Mouse (Mus musculus): ENCODE data around the gene Daglb. TPM values are rescaled to one million over a fixed set of nuclear protein-coding genes. Genes with fewer than 3 reads are reported as not detected.
A peak's percentile ranks its signal among the peaks of the same experiment; 100 is the strongest.

Daglb gene
- polyA plus RNA-seq, 1 experiment from 2014 or later = 5.5 TPM

GRCm38 (mm10) chr5:143475153-143475844, 10.9 kb downstream of the Daglb start:
- WGBS = 75% methylated on average over 20 of the region's 20 CpGs
- peak; percentile 69 for ATAC-seq (ENCODE audit: low FRiP score, low TSS enrichment)
- Histone ChIP-seq H3K9ac (ENCODE audit: low read length) (no peak overlapping the region), H3K4me1 (replicated peaks; ENCODE audit: control insufficient read depth, insufficient read depth) (no peaks in the 10 kb centered on the region), H3K4me2 (replicated peaks; ENCODE audit: low read depth) (no peak overlapping the region), H3K36me3 (ENCODE audit: control insufficient read depth, insufficient read depth, low read length) (0 out of 2 replicates have a peak, but pooled peaks cover 2% of the 10 kb centered on the region), H3K27ac (replicated peaks) (no peak overlapping the region), H3K9me3 (ENCODE audit: control insufficient read depth, low read length) (no peaks in the 10 kb centered on the region), H3K4me3 (ENCODE audit: low read depth, low read length) (no peak overlapping the region), H3K27me3 (ENCODE audit: control insufficient read depth, insufficient read depth, low read length) (no peaks in the 10 kb centered on the region)
- no peak for TF ChIP-seq CTCF (IDR thresholded peaks at IDR 0.05; ENCODE audit: low read depth)
- no peak for TF ChIP-seq EP300 (optimal IDR thresholded peaks at IDR 0.05)
- DNase-seq (ENCODE audit: low spot score) = peak; percentile 18

DNA sequence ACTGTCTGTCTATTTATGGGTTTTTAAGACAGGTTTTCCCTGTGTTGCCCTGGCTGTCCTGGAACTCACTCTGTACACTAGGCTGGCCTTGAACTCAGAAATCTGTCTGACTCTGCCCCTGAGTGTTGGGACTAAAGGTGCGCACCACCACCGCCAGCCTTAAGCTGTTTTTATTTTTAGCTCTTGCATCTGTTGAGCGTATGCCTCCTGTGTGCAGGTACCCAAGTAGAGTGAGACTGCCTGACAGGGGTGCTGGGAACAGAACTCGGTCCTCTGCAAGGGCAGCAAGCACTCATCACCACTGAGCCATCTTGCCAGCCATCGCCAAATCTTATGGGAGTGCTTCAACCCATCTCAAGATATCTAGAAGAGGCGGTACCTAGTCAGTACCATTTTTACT, 11.6 kb downstream of the Daglb start:
- H3K27ac ChIP-seq (replicated peaks) = no peak overlapping the region
- H3K9me3 ChIP-seq (ENCODE audit: control insufficient read depth, low read length) = no peaks in the 10 kb centered on the region
- no peak for TF ChIP-seq EP300 (optimal IDR thresholded peaks at IDR 0.05)
- no peak for TF ChIP-seq CTCF (IDR thresholded peaks at IDR 0.05; ENCODE audit: low read depth)
- no peaks in the 10 kb centered on the region for H3K27me3 ChIP-seq (ENCODE audit: control insufficient read depth, insufficient read depth, low read length)
- no peak for ATAC-seq (ENCODE audit: low FRiP score, low TSS enrichment)
- no peak overlapping the region for H3K4me2 ChIP-seq (replicated peaks; ENCODE audit: low read depth)
- no peaks in the 10 kb centered on the region for H3K4me1 ChIP-seq (replicated peaks; ENCODE audit: control insufficient read depth, insufficient read depth)
- H3K4me3 ChIP-seq (ENCODE audit: low read depth, low read length) = no peak overlapping the region
- no peak overlapping the region for H3K9ac ChIP-seq (ENCODE audit: low read length)
- peak; percentile 8 for DNase-seq (ENCODE audit: low spot score)
- WGBS = 96% methylated on average over 6 of the region's 6 CpGs
- 0 out of 2 replicates have a peak, but pooled peaks cover 2% of the 10 kb centered on the region for H3K36me3 ChIP-seq (ENCODE audit: control insufficient read depth, insufficient read depth, low read length)

- DNase-seq (ENCODE audit: low spot score) (peak; percentile 4), ATAC-seq (ENCODE audit: low FRiP score, low TSS enrichment) (no peak)
- no peak overlapping the region for H3K4me2 ChIP-seq (replicated peaks; ENCODE audit: low read depth)
- no peaks in the 10 kb centered on the region for H3K27me3 ChIP-seq (ENCODE audit: control insufficient read depth, insufficient read depth, low read length)
- H3K36me3 ChIP-seq (ENCODE audit: control insufficient read depth, insufficient read depth, low read length) = 0 out of 2 replicates have a peak, but pooled peaks cover 2% of the 10 kb centered on the region
- TF ChIP-seq CTCF (IDR thresholded peaks at IDR 0.05; ENCODE audit: low read depth) = no peak
- no peak for TF ChIP-seq EP300 (optimal IDR thresholded peaks at IDR 0.05)
- WGBS = 81% methylated on average over 3 of the region's 3 CpGs
- H3K9ac ChIP-seq (ENCODE audit: low read length) = no peak overlapping the region
- H3K4me1 ChIP-seq (replicated peaks; ENCODE audit: control insufficient read depth, insufficient read depth) = no peaks in the 10 kb centered on the region
- no peak overlapping the region for H3K4me3 ChIP-seq (ENCODE audit: low read depth, low read length)
- no peak overlapping the region for H3K27ac ChIP-seq (replicated peaks)
- no peaks in the 10 kb centered on the region for H3K9me3 ChIP-seq (ENCODE audit: control insufficient read depth, low read length)
Measured at GRCm38 (mm10) chr5:143477901-143478300, 13.5 kb downstream of the Daglb start.

- Histone ChIP-seq H3K9ac (ENCODE audit: low read length) (no peak overlapping the region), H3K4me2 (replicated peaks; ENCODE audit: low read depth) (no peak overlapping the region), H3K36me3 (ENCODE audit: control insufficient read depth, insufficient read depth, low read length) (peaks cover 9% of the 10 kb centered on the region), H3K4me1 (replicated peaks; ENCODE audit: control insufficient read depth, insufficient read depth) (no peaks in the 10 kb centered on the region), H3K9me3 (ENCODE audit: control insufficient read depth, low read length) (no peaks in the 10 kb centered on the region), H3K27me3 (ENCODE audit: control insufficient read depth, insufficient read depth, low read length) (no peaks in the 10 kb centered on the region), H3K27ac (replicated peaks) (no peak overlapping the region), H3K4me3 (ENCODE audit: low read depth, low read length) (no peak overlapping the region)
- DNase-seq (ENCODE audit: low spot score) (no peak), ATAC-seq (ENCODE audit: low FRiP score, low TSS enrichment) (no peak)
- 84% methylated on average over 5 of the region's 5 CpGs for WGBS
- TF ChIP-seq CTCF (IDR thresholded peaks at IDR 0.05; ENCODE audit: low read depth) (no peak), EP300 (optimal IDR thresholded peaks at IDR 0.05) (no peak)
Measured at GRCm38 (mm10) chr5:143484955-143485354, 20.6 kb downstream of the Daglb start.

DNA sequence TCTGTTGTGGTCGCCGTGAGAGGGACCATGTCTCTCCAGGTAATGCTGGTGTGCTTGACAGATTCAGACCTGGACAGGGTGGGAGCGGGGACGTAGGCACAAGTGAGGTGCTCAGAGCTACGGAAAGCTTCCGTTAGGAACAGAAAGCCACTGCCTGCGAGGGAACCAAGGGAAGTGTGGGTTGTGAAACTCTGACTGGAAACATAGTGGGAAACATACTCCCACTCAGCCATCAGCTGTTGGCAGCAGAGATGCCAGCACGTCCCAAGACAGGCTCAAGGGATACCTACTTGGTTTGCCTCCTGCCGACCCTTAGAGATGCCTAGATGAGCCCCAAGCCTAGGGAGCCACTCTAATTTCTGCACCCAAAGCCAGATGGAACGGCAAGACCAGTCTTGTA, 22.8 kb downstream of the Daglb start:
- DNase-seq (ENCODE audit: low spot score) = no peak
- Histone ChIP-seq H3K36me3 (ENCODE audit: control insufficient read depth, insufficient read depth, low read length) (peaks cover 9% of the 10 kb centered on the region), H3K4me1 (replicated peaks; ENCODE audit: control insufficient read depth, insufficient read depth) (no peaks in the 10 kb centered on the region), H3K27me3 (ENCODE audit: control insufficient read depth, insufficient read depth, low read length) (no peaks in the 10 kb centered on the region), H3K9me3 (ENCODE audit: control insufficient read depth, low read length) (no peaks in the 10 kb centered on the region), H3K27ac (replicated peaks) (no peak overlapping the region), H3K9ac (ENCODE audit: low read length) (no peak overlapping the region), H3K4me2 (replicated peaks; ENCODE audit: low read depth) (no peak overlapping the region), H3K4me3 (ENCODE audit: low read depth, low read length) (no peak overlapping the region)
- 92% methylated on average over 10 of the region's 10 CpGs for WGBS
- no peak for ATAC-seq (ENCODE audit: low FRiP score, low TSS enrichment)
- TF ChIP-seq CTCF (IDR thresholded peaks at IDR 0.05; ENCODE audit: low read depth) (no peak), EP300 (optimal IDR thresholded peaks at IDR 0.05) (no peak)

GRCm38 (mm10) chr5:143487998-143488397, 23.6 kb downstream of the Daglb start:
- no peaks in the 10 kb centered on the region for H3K27me3 ChIP-seq (ENCODE audit: control insufficient read depth, insufficient read depth, low read length)
- 90% methylated on average over 5 of the region's 5 CpGs for WGBS

More at GRCm38 (mm10) chr5:143487998-143488397, 23.6 kb downstream of the Daglb start:
- no peak for ATAC-seq (ENCODE audit: low FRiP score, low TSS enrichment)
- no peak for DNase-seq (ENCODE audit: low spot score)
- Histone ChIP-seq H3K27ac (replicated peaks) (no peak overlapping the region), H3K4me1 (replicated peaks; ENCODE audit: control insufficient read depth, insufficient read depth) (no peaks in the 10 kb centered on the region), H3K9me3 (ENCODE audit: control insufficient read depth, low read length) (no peaks in the 10 kb centered on the region), H3K4me2 (replicated peaks; ENCODE audit: low read depth) (no peak overlapping the region), H3K36me3 (ENCODE audit: control insufficient read depth, insufficient read depth, low read length) (peaks cover 9% of the 10 kb centered on the region), H3K9ac (ENCODE audit: low read length) (no peak overlapping the region), H3K4me3 (ENCODE audit: low read depth, low read length) (no peak overlapping the region)
- TF ChIP-seq CTCF (IDR thresholded peaks at IDR 0.05; ENCODE audit: low read depth) (no peak), EP300 (optimal IDR thresholded peaks at IDR 0.05) (no peak)

Data from stomach, postnatal 0 days (tissue).